Mouse (Mus musculus): ENCODE measurements at regions not wholly inside any gene's neighbourhood (a gene's known extent, or its start where the extent isn't known, plus 50 kb on each side); places are given as distances from the start of the nearest gene placed in this dataset.

DNA sequence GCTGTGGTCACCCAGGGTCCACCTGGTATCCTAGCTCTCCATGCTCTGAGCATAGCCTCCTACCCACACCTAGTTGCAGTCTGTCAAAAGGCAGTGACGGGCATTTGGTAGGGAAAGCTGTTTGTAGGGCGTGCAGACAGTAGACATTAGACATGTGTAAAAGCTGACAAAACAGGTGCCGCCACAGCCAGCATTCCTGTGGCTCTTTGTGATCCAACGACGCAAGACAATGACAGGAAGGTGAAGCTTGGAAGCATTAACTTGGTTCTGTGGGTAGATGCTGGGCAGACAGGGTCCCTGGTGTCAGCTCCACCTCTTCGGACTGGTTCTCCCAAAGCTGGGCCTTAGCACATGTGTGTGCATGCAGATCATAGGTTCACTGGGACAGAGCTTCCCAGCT lies 96.5 kb downstream of the Olfm1 start:
- TF ChIP-seq GATA1 (IDR thresholded peaks at IDR 0.05; ENCODE audit: low read length), result no peak
- no peak for TF ChIP-seq TAL1 (IDR thresholded peaks at IDR 0.05; ENCODE audit: low read length)
